Mouse (Mus musculus): ENCODE results near the gene B3galt2. TPM values are rescaled to one million over a fixed set of nuclear protein-coding genes. Genes with fewer than 3 reads are reported as not detected.

Gene B3galt2
- total RNA-seq, 2 experiments from 2014 or later = 0.10 to 0.32 TPM

- peak in 1 of 2 experiments; percentile 74 for DNase-seq
- intact Hi-C loops (cut with DNase I) = loop anchor here (1.0 to 2.0 kb wide), 2 partner anchors 37 to 75 kb away; partner anchors contain the start of genes Trove2 and Uchl5
Measured at GRCm38 (mm10) chr1:143702141-143702740, 61.8 kb downstream of the B3galt2 start.

- DNase-seq = peak; percentile 93
- intact Hi-C loops (cut with DNase I) = loop anchor here (1.0 to 2.0 kb wide), 2 partner anchors 36 to 74 kb away; partner anchors contain the start of genes Trove2 and Uchl5
Measured at GRCm38 (mm10) chr1:143702741-143703262, 62.3 kb downstream of the B3galt2 start, which contains the start of gene Cdc73. TSS of gene Cdc73 (minus strand) at chr1:143702893.

Other genes starting within 250 kb of the B3galt2 start
- gene Cdc73, start 62.2 kb downstream of the B3galt2 start, total RNA-seq (2021) = 10 to 100 TPM; 51.0 to 52.8 TPM
- 10 to 100 TPM; 74.7 to 84.3 TPM for gene Glrx2, start 75.7 kb downstream of the B3galt2 start, total RNA-seq (2021)
- gene Trove2, start 136.4 kb downstream of the B3galt2 start, total RNA-seq (2021) = 10 to 100 TPM; 11.1 to 12.8 TPM
- 10 to 100 TPM; 19.3 to 20.1 TPM for gene Uchl5, start 136.6 kb downstream of the B3galt2 start, total RNA-seq (2021)